Mouse (Mus musculus) hindbrain, embryonic 14.5 days (tissue): ENCODE results near the gene Lasp1. TPM values are rescaled to one million over a fixed set of nuclear protein-coding genes. Genes with fewer than 3 reads are reported as not detected.
"Not testable (repeated sequence)": the region's sequence is repeated elsewhere in the genome, so short reads cannot be mapped to it uniquely, and the experiment has no call there.

Experiments used
- ATAC-seq: fragments of 200-750 bp; cut with Nextera tagmentation; 2 replicates; pipeline ENCODE4 v1.8.0; 2017; ENCODE audit warnings: moderate number of reproducible peaks, mild to moderate bottlenecking, moderate TSS enrichment, moderate library complexity; ENCODE audit not compliant: low FRiP score
- DNase-seq: peaks from one replicate; pipeline ENCODE4 v3.0.0-alpha.2; 2015; ENCODE audit warnings: low spot score
- H3K27ac ChIP-seq: fragments of 300-500 bp; sonication (generic); 2 replicates; pipeline ENCODE4 v1.5.1; 2014; ENCODE audit warnings: mild to moderate bottlenecking, moderate library complexity
- H3K27me3 ChIP-seq: fragments of 300-500 bp; sonication (generic); 2 replicates; pipeline ENCODE4 v1.6.1; 2014; ENCODE audit warnings: mild to moderate bottlenecking, low read length, mixed read lengths; ENCODE audit not compliant: control insufficient read depth, insufficient read depth
- H3K36me3 ChIP-seq: fragments of 300-500 bp; sonication (generic); replicated peaks from 2 replicates; pipeline ENCODE4 v1.6.1; 2014; ENCODE audit not compliant: control insufficient read depth, insufficient read depth
- H3K4me1 ChIP-seq: fragments of 300-500 bp; sonication (generic); replicated peaks from 2 replicates; pipeline ENCODE4 v1.6.1; 2014; ENCODE audit warnings: antibody characterized with exemption, low read length, mixed read lengths; ENCODE audit not compliant: control insufficient read depth, insufficient read depth
- H3K4me2 ChIP-seq: fragments of 300-500 bp; sonication (generic); replicated peaks from 2 replicates; pipeline ENCODE4 v1.6.1; 2014; ENCODE audit warnings: mild to moderate bottlenecking, moderate library complexity
- H3K4me3 ChIP-seq: fragments of 300-500 bp; sonication (generic); replicated peaks from 2 replicates; pipeline ENCODE4 v1.5.1; 2014; ENCODE audit warnings: mild to moderate bottlenecking, low read length
- H3K9ac ChIP-seq: fragments of 300-500 bp; sonication (generic); 2 replicates; pipeline ENCODE4 v1.6.1; 2014
- H3K9me3 ChIP-seq: fragments of 300-500 bp; sonication (generic); 2 replicates; pipeline ENCODE4 v1.6.1; 2016; ENCODE audit warnings: low read length; ENCODE audit not compliant: control insufficient read depth
- WGBS: fragments of 180-500 bp; shearing (Covaris S2); extraction: QIAGEN DNeasy Blood & Tissue Kit; methylation state at CpG from one replicate; pipeline ENCODE4 v1.1.7; 2014; 5-methylcytosine and 5-hydroxymethylcytosine counted together
- polyA plus RNA-seq: library from polyadenylated mRNA; unstranded; fragments of >200 nt; fragmentation: Nextera tagmentation; extraction: Ambion mirVana; gene quantifications from 2 replicates; pipeline ENCODE4 v1.2.1, GENCODE M21; 2014

Gene Lasp1
- polyA plus RNA-seq, 1 experiment from 2014 or later = 110 TPM

DNA sequence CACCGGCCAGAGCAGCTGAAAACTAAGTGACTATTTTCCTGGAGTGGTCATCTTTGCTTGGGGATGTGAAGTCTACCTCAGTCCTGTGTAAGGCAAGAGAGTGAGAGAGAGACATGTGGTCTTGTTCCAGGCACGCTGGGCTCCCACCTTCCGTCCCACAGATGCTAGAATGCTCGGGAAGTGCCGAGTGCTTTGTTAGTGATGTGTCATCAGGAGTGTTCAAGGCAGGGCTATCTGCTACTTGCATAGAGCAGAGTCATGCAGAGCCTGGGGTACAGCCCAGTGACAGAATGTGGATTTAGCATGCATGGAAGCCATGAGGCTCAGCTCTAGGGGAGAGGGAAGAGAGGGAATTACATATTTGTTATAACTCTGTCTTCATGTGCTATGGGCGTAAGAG is 28.9 kb downstream of the Lasp1 start:
- Histone ChIP-seq H3K27ac (no peak overlapping the region), H3K9ac (no peak overlapping the region), H3K4me1 (0 out of 2 replicates have a peak, but pooled peaks cover 3% of the 10 kb centered on the region), H3K27me3 (no peaks in the 10 kb centered on the region), H3K36me3 (peaks cover 74% of the 10 kb centered on the region), H3K9me3 (no peaks in the 10 kb centered on the region), H3K4me2 (no peak overlapping the region), H3K4me3 (no peak overlapping the region)
- ATAC-seq (no peak), DNase-seq (no peak)
- 93% methylated on average over 6 of the region's 6 CpGs for WGBS

DNA sequence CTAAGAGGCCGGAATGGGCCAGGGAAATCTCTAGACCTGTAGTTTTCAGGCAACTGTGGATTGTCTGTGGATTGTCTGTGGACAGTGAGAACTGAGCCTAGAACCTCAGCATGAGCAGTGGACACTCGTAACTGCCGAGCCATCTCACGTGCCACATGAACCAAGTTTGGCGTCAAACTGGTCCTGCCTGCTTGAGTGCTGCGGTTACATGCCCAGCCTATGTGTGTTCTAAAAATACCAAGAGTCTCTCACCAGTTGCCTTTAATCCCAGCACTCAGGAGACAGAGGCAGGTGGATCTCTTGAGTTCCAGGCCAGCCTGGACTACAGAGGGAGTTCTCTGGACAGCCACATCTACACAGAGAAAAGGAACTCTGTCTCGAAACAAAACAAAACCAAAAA is 30.6 kb downstream of the Lasp1 start:
- Histone ChIP-seq H3K27ac (no peak overlapping the region), H3K4me1 (0 out of 2 replicates have a peak, but pooled peaks cover 3% of the 10 kb centered on the region), H3K27me3 (no peaks in the 10 kb centered on the region), H3K9ac (no peak overlapping the region), H3K9me3 (no peaks in the 10 kb centered on the region), H3K4me3 (no peak overlapping the region), H3K4me2 (no peak overlapping the region), H3K36me3 (peaks cover 82% of the 10 kb centered on the region)
- ATAC-seq = no peak
- 94% methylated on average over 7 of the region's 7 CpGs for WGBS
- no peak for DNase-seq

DNA sequence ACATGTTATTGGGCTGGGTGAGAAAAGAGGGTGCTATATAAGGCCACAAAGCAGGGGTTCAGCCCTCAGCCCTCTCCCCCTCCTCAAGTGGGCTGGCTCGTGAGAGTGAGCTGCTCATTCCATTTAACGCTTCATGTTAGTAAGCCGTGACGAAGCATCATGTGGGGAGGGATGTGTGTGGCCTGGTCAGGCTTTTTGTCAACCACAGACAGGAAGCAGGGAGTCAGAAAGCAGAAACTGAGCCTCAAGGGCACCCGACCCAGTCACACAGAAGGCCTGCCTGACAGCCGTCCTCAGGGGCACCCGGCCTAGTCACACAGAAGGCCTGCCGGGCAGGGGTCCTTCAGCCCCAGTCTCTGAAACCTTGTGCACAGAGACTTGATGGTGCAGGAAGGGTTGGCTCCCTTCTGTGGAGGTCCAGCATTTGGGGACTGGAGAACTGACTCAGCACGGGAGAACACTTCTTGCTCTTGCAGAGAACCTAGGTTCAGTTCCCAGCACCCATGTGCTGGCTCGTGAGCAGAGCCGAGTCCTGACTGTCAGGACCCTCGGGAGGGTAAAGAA is 31.2 kb downstream of the Lasp1 start:
- H3K9me3 ChIP-seq = no peaks in the 10 kb centered on the region
- ATAC-seq = no peak
- H3K4me2 ChIP-seq = no peak overlapping the region
- no peak overlapping the region for H3K9ac ChIP-seq
- H3K36me3 ChIP-seq = peaks cover 82% of the 10 kb centered on the region
- 83% methylated on average over 12 of the region's 12 CpGs for WGBS
- H3K4me1 ChIP-seq = 0 out of 2 replicates have a peak, but pooled peaks cover 3% of the 10 kb centered on the region
- H3K4me3 ChIP-seq = no peak overlapping the region
- no peaks in the 10 kb centered on the region for H3K27me3 ChIP-seq
- DNase-seq = no peak
- no peak overlapping the region for H3K27ac ChIP-seq

DNA sequence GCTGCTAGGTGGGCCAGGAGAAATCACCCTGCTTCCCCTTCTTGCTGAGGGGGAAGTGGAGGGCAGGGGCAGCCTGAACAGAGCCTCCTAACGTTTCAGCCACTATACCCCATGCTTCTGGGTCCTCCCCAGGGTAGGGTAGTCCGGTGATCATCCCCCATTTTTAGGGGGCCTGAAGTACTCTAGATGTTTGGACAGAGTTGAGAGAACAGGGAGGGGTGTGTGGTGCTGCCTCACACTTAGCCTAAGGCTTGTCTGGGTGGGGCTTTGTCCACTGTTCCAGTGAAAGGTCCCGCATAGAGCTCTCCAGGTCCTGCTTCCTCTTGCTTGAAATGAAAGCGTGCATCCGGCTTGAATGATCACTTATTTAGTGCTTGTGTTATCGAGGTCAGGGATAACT is 31.7 kb downstream of the Lasp1 start:
- H3K9me3 ChIP-seq = no peaks in the 10 kb centered on the region
- H3K9ac ChIP-seq = no peak overlapping the region
- no peak overlapping the region for H3K4me3 ChIP-seq
- DNase-seq = no peak
- H3K4me2 ChIP-seq = no peak overlapping the region
- ATAC-seq = no peak
- peaks cover 82% of the 10 kb centered on the region for H3K36me3 ChIP-seq
- H3K27ac ChIP-seq = no peak overlapping the region
- no peaks in the 10 kb centered on the region for H3K27me3 ChIP-seq
- H3K4me1 ChIP-seq = no peaks in the 10 kb centered on the region
- WGBS = 84% methylated on average over 6 of the region's 6 CpGs

DNA sequence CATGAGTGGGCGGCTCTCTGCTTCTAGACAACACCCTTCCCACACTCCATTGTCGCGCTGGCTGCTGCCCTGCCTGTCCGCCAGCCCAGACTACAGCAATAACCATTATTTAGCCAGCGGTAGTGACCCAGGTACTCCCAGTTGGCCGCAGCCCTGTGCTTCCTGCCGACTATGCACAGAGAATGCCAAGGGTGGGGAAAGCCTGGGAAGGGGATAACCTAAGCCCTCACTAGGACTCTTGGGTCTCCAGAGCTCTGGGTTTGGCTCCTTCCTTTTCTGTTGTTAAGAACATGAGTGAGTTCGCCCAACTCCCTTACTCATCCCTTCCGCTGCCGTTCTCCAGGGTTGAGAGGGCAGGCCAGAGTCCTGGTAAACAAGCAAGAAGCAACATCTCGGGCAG is 33.2 kb downstream of the Lasp1 start:
- peaks cover 82% of the 10 kb centered on the region for H3K36me3 ChIP-seq
- no peaks in the 10 kb centered on the region for H3K27me3 ChIP-seq
- WGBS = 75% methylated on average over 11 of the region's 11 CpGs
- H3K4me1 ChIP-seq = no peaks in the 10 kb centered on the region
- H3K9me3 ChIP-seq = no peaks in the 10 kb centered on the region
- H3K4me2 ChIP-seq = no peak overlapping the region
- H3K4me3 ChIP-seq = no peak overlapping the region
- H3K9ac ChIP-seq = no peak overlapping the region
- ATAC-seq (no peak), DNase-seq (no peak)
- no peak overlapping the region for H3K27ac ChIP-seq

DNA sequence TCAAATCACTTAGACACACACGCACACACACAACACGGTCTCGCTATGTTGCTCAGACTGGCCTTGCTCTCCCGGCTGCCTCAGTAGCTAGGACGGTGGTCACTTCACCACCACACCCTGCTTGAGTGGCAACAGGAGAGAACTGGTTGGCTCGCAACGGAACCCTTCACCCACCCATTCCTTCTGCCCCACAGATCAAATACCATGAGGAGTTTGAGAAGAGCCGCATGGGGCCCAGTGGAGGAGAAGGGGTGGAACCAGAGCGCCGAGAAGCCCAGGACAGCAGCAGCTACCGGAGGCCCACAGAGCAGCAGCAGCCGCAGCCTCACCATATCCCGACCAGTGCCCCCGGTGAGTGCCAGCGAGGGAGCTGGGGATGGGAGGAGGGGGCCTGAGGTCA is 34.6 kb downstream of the Lasp1 start:
- H3K9ac ChIP-seq = no peak overlapping the region

DNA sequence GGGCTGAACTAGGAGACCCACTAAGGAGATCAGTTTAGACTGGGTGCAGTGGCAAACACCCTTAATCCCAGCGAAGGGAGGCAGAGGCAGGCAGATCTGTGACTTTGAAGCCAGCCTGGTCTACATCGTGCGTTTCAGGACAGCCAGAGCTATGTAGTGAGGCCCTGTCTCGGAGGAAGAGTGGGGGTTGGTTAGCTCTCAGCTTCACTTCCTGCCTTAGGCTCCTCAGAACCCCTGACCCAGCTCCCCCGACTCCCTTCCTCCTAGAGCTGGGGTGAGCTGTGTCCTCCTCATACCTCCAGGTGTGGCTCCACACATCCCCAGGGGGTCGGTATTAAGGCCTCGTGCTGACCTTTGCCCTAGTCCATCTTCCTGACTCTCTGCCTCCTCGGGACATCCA is 37.7 kb downstream of the Lasp1 start:
- H3K36me3 ChIP-seq = peaks cover 65% of the 10 kb centered on the region
- H3K4me3 ChIP-seq = no peak overlapping the region
- H3K4me2 ChIP-seq = no peak overlapping the region
- DNase-seq (no peak), ATAC-seq (no peak)
- no peaks in the 10 kb centered on the region for H3K9me3 ChIP-seq
- H3K27me3 ChIP-seq = no peaks in the 10 kb centered on the region
- 63% methylated on average over 8 of the region's 8 CpGs for WGBS
- H3K4me1 ChIP-seq = no peaks in the 10 kb centered on the region
- no peak overlapping the region for H3K27ac ChIP-seq
- H3K9ac ChIP-seq = no peak overlapping the region

More for the DNA sequence above, 34.6 kb downstream of the Lasp1 start:
- Histone ChIP-seq H3K36me3 (peaks cover 81% of the 10 kb centered on the region), H3K4me2 (no peak overlapping the region), H3K4me1 (no peaks in the 10 kb centered on the region), H3K9me3 (no peaks in the 10 kb centered on the region), H3K27ac (no peak overlapping the region), H3K4me3 (no peak overlapping the region), H3K27me3 (no peaks in the 10 kb centered on the region)
- DNase-seq (no peak), ATAC-seq (no peak)
- 74% methylated on average over 15 of the region's 15 CpGs for WGBS

DNA sequence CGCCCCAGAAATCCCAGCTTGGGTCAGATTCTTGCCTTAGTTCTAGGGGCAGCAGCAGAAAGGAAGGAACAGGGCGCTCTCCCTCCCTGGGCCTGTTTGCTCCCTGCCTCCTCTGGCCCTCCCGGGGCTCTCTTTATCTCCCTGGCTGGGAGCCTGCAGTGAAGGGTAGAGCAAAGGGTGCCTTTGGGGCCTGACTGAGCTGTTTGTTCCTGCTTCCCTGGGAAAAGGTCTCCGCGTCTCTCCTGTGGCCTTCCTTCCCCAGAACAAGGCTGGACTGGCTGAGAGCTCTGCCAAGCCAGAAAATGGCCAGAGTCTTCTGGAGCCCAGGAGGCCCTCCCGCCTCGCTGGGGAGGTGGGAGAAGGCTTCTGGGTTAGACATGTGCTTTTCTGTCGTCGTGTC is 38.3 kb downstream of the Lasp1 start:
- peaks cover 59% of the 10 kb centered on the region for H3K36me3 ChIP-seq
- H3K4me1 ChIP-seq, H3K27me3 ChIP-seq, H3K9me3 ChIP-seq, H3K4me2 ChIP-seq, H3K4me3 ChIP-seq, DNase-seq, ATAC-seq, H3K27ac ChIP-seq, H3K9ac ChIP-seq: not testable (repeated sequence)
- 80% methylated on average over 9 of the region's 9 CpGs for WGBS

DNA sequence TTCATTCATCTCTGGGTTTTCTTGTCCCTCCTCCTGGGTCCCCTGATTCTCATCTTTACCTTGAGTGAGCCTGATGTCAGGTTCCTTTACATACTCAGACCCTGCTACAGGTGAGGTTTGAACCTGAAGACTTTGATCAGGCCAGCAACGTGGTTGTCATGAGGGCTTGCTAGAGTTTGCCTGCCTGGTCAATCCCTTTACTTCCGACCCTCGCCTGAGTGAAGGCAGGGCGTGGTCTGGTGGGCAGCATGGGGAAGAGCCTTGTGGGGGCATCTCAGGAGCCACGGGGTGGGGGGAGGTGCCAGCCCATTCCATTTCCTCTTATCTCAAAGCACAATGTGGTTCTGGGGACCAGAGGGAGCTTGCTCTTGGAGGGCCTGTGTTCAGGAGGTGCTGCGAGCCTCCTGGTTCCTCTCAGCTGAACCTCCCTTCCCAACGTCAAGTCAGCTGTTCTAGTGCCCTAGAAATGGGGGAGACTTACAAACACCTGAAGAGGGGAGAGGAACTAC is 38.9 kb downstream of the Lasp1 start:
- Histone ChIP-seq H3K4me2 (no peak overlapping the region), H3K4me1 (peaks cover 9% of the 10 kb centered on the region), H3K36me3 (peaks cover 53% of the 10 kb centered on the region), H3K4me3 (no peak overlapping the region), H3K27me3 (no peaks in the 10 kb centered on the region), H3K9ac (no peak overlapping the region), H3K27ac (no peak overlapping the region), H3K9me3 (no peaks in the 10 kb centered on the region)
- 92% methylated on average over 7 of the region's 7 CpGs for WGBS
- DNase-seq = no peak
- no peak for ATAC-seq
